Mouse (Mus musculus): ENCODE measurements around the gene St3gal3. TPM values are rescaled to one million over a fixed set of nuclear protein-coding genes. Genes with fewer than 3 reads are reported as not detected.

St3gal3 gene
- polyA plus RNA-seq, 1 experiment from 2014 or later = 5.5 TPM

DNA sequence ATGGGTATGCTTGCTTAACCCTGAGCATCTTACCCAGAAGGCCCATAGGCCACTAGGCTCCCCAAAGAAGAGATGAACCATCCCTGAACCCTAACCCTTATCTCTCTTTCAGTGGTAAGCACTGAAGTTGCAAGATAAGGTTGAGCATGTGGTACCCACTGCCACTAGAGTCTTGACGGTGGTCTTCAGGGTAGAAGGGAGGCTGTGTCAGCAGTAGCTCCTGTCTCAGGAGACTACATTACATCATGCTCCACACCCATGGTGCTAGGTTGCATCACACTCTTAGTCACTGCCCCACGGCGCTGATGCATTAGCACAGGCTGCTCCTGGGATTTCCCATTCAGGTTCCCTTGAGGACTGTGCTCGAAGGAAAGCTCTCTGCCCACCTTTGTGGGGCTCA lies 154.6 kb downstream of the St3gal3 start:
- H3K9ac ChIP-seq (ENCODE audit: low read depth, low read length) = no peak overlapping the region
- DNase-seq (ENCODE audit: low spot score) (no peak), ATAC-seq (ENCODE audit: low FRiP score) (no peak)
- WGBS = 96% methylated on average over 4 of the region's 4 CpGs
- H3K4me3 ChIP-seq (ENCODE audit: low read depth, low read length) = no peak overlapping the region
- H3K36me3 ChIP-seq (ENCODE audit: control insufficient read depth, insufficient read depth, low read length) = no peaks in the 10 kb centered on the region
- no peak overlapping the region for H3K4me2 ChIP-seq (replicated peaks; ENCODE audit: low read depth, low read length)
- H3K27ac ChIP-seq (ENCODE audit: low read depth, low read length) = no peak overlapping the region
- H3K4me1 ChIP-seq (replicated peaks; ENCODE audit: control insufficient read depth, insufficient read depth, low read length) = no peaks in the 10 kb centered on the region
- no peaks in the 10 kb centered on the region for H3K27me3 ChIP-seq (ENCODE audit: control insufficient read depth, insufficient read depth, low read length)
- H3K9me3 ChIP-seq (ENCODE audit: control insufficient read depth, low read length) = no peaks in the 10 kb centered on the region

DNA sequence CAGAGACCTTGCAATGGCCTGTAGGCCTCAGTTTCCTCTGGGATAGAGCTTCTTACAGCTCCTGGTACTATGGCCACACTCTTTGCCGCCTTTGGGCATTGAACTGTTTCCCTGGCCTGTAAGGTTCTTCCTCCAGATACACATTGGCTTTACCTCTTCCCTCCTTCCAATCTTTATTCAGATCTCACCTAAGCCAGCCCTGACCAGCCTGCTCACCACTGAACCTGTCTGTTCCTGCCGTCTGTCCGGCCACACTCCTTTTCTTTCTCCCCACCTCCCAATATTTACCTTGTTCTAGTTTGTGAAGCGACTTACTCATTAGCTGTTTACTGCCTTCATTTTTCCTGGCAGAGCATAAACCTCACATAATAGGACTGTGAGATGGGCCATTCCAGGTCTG lies 155.5 kb downstream of the St3gal3 start:
- H3K4me1 ChIP-seq (replicated peaks; ENCODE audit: control insufficient read depth, insufficient read depth, low read length) = no peaks in the 10 kb centered on the region
- no peak overlapping the region for H3K4me2 ChIP-seq (replicated peaks; ENCODE audit: low read depth, low read length)
- ATAC-seq (ENCODE audit: low FRiP score) = no peak
- no peaks in the 10 kb centered on the region for H3K36me3 ChIP-seq (ENCODE audit: control insufficient read depth, insufficient read depth, low read length)
- no peak for DNase-seq (ENCODE audit: low spot score)
- no peaks in the 10 kb centered on the region for H3K9me3 ChIP-seq (ENCODE audit: control insufficient read depth, low read length)
- H3K9ac ChIP-seq (ENCODE audit: low read depth, low read length) = no peak overlapping the region
- H3K4me3 ChIP-seq (ENCODE audit: low read depth, low read length) = no peak overlapping the region
- no peaks in the 10 kb centered on the region for H3K27me3 ChIP-seq (ENCODE audit: control insufficient read depth, insufficient read depth, low read length)
- WGBS = 96% methylated on average over 4 of the region's 4 CpGs
- H3K27ac ChIP-seq (ENCODE audit: low read depth, low read length) = no peak overlapping the region

DNA sequence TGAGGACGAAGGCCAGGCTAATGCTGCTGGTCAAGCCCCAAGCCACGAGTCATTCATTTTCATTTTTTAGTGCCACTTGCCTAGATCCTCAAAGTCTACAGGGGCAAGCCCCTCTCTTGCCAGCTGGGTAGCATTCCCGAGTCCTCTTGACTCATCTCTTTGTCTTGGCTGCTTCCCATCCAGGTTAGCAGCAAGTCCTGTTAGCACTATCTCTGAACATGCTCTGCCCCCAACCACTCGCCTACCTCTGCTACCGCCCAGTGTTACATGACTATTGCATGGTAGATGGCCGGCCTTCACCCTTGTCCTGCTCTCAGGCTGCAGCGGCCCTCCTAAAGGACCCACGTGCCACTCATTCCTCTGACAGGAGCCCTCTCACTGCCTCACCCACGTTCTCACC lies 156.4 kb downstream of the St3gal3 start:
- ATAC-seq (ENCODE audit: low FRiP score) (no peak), DNase-seq (ENCODE audit: low spot score) (no peak)
- Histone ChIP-seq H3K27me3 (ENCODE audit: control insufficient read depth, insufficient read depth, low read length) (no peaks in the 10 kb centered on the region), H3K9me3 (ENCODE audit: control insufficient read depth, low read length) (no peaks in the 10 kb centered on the region), H3K4me3 (ENCODE audit: low read depth, low read length) (no peak overlapping the region), H3K4me1 (replicated peaks; ENCODE audit: control insufficient read depth, insufficient read depth, low read length) (no peaks in the 10 kb centered on the region), H3K9ac (ENCODE audit: low read depth, low read length) (no peak overlapping the region), H3K27ac (ENCODE audit: low read depth, low read length) (no peak overlapping the region), H3K36me3 (ENCODE audit: control insufficient read depth, insufficient read depth, low read length) (no peaks in the 10 kb centered on the region), H3K4me2 (replicated peaks; ENCODE audit: low read depth, low read length) (no peak overlapping the region)
- WGBS = 94% methylated on average over 9 of the region's 9 CpGs

DNA sequence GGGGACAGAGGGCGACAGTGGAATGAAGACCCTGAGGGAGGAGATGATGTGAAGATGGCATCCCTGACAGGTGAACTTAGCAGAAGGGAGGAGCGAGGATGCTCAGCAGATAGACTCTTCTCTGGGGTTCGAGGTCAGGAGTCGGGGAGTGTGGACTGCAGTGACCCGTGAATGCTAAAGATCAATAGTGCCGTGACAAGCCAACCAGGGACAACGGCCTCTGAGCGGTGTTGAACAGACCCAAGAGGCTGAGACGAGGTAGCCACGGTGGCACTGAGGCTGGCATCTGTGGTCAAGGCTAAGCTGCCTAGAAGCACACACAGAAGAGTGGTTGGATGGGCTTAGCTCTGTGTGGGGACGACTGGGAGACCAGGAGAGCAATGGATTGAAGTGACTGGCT lies 156.9 kb downstream of the St3gal3 start:
- Histone ChIP-seq H3K9me3 (ENCODE audit: control insufficient read depth, low read length) (no peaks in the 10 kb centered on the region), H3K4me1 (replicated peaks; ENCODE audit: control insufficient read depth, insufficient read depth, low read length) (no peaks in the 10 kb centered on the region), H3K9ac (ENCODE audit: low read depth, low read length) (no peak overlapping the region), H3K27ac (ENCODE audit: low read depth, low read length) (no peak overlapping the region), H3K36me3 (ENCODE audit: control insufficient read depth, insufficient read depth, low read length) (no peaks in the 10 kb centered on the region), H3K4me3 (ENCODE audit: low read depth, low read length) (no peak overlapping the region), H3K4me2 (replicated peaks; ENCODE audit: low read depth, low read length) (no peak overlapping the region), H3K27me3 (ENCODE audit: control insufficient read depth, insufficient read depth, low read length) (no peaks in the 10 kb centered on the region)
- DNase-seq (ENCODE audit: low spot score) (no peak), ATAC-seq (ENCODE audit: low FRiP score) (no peak)
- 78% methylated on average over 11 of the region's 11 CpGs for WGBS

DNA sequence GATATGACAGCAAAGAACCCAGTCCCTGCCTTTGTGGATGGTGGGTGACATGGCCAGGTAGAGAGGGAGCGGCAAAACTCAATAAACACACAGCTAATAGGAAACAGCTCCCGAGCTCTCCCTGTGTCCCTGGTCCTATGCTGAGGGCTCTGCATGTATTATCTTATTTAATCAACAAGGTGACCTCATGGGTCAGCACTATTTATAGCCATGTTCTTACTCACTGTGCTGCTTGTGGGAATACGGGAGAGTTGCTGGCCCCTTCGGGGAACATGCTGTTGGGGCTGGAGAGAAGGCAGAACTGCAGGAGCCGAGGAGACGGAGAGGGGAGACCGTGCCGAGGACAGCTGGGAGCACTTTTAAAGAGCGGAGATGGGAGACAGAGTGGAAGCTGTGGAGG lies 157.3 kb downstream of the St3gal3 start:
- ATAC-seq (ENCODE audit: low FRiP score) = no peak
- H3K9me3 ChIP-seq (ENCODE audit: control insufficient read depth, low read length) = no peaks in the 10 kb centered on the region
- 79% methylated on average over 9 of the region's 9 CpGs for WGBS

DNA sequence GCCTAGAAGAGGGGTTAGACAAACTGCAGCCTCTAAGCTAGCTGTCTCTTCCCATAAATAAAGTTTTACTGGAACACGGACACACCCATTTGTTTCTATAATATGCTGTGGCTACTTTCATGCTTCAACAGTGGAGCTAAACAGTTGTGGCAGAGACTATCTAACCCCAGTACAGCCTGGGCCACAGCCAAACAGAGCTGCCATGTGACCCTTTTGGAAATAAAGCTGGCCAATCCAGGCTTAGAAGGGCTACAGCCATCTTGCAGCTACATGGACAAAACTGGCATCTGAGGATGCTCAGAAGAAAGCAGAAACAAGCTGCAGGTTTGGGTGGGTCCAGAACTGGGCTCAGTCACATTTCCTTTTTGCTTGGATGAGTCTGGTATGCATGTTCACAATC lies 158.9 kb downstream of the St3gal3 start:
- ATAC-seq (ENCODE audit: low FRiP score) = no peak
- H3K27ac ChIP-seq (ENCODE audit: low read depth, low read length) = no peak overlapping the region
- H3K9me3 ChIP-seq (ENCODE audit: control insufficient read depth, low read length) = no peaks in the 10 kb centered on the region
- no peaks in the 10 kb centered on the region for H3K36me3 ChIP-seq (ENCODE audit: control insufficient read depth, insufficient read depth, low read length)
- no peaks in the 10 kb centered on the region for H3K4me1 ChIP-seq (replicated peaks; ENCODE audit: control insufficient read depth, insufficient read depth, low read length)
- no peak for DNase-seq (ENCODE audit: low spot score)
- WGBS = 92% methylated on average over 1 of the region's 1 CpGs
- no peak overlapping the region for H3K4me3 ChIP-seq (ENCODE audit: low read depth, low read length)
- H3K4me2 ChIP-seq (replicated peaks; ENCODE audit: low read depth, low read length) = no peak overlapping the region
- no peaks in the 10 kb centered on the region for H3K27me3 ChIP-seq (ENCODE audit: control insufficient read depth, insufficient read depth, low read length)
- no peak overlapping the region for H3K9ac ChIP-seq (ENCODE audit: low read depth, low read length)

More for the DNA sequence above, 157.3 kb downstream of the St3gal3 start:
- no peaks in the 10 kb centered on the region for H3K4me1 ChIP-seq (replicated peaks; ENCODE audit: control insufficient read depth, insufficient read depth, low read length)
- no peak overlapping the region for H3K4me2 ChIP-seq (replicated peaks; ENCODE audit: low read depth, low read length)
- no peak for DNase-seq (ENCODE audit: low spot score)
- no peaks in the 10 kb centered on the region for H3K27me3 ChIP-seq (ENCODE audit: control insufficient read depth, insufficient read depth, low read length)
- H3K9ac ChIP-seq (ENCODE audit: low read depth, low read length) = no peak overlapping the region
- H3K36me3 ChIP-seq (ENCODE audit: control insufficient read depth, insufficient read depth, low read length) = no peaks in the 10 kb centered on the region
- no peak overlapping the region for H3K27ac ChIP-seq (ENCODE audit: low read depth, low read length)
- no peak overlapping the region for H3K4me3 ChIP-seq (ENCODE audit: low read depth, low read length)

DNA sequence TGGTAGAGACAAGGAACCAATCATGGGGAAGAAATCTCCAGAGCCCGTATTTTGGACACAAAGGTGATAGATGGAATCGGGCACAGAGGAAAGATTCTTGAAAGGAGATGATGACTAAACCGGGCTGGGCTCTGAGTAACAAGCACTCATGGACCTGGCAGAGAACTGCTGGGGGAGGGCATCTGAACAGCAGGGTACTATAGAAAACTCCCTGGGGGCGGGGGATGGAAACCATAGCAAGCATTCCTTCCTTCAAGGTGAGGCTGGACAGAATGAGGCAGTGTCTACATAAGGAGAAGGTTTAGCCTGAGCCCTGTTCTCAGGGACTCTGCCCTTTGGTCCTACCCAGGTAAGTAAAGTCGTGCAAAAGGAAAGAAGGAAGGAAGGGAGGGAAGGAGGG lies 160.0 kb downstream of the St3gal3 start:
- no peak overlapping the region for H3K4me3 ChIP-seq (ENCODE audit: low read depth, low read length)
- no peak for ATAC-seq (ENCODE audit: low FRiP score)
- WGBS = 82% methylated on average over 5 of the region's 5 CpGs
- H3K27me3 ChIP-seq (ENCODE audit: control insufficient read depth, insufficient read depth, low read length) = no peaks in the 10 kb centered on the region
- H3K9ac ChIP-seq (ENCODE audit: low read depth, low read length) = no peak overlapping the region
- H3K27ac ChIP-seq (ENCODE audit: low read depth, low read length) = no peak overlapping the region
- no peak overlapping the region for H3K4me2 ChIP-seq (replicated peaks; ENCODE audit: low read depth, low read length)
- H3K4me1 ChIP-seq (replicated peaks; ENCODE audit: control insufficient read depth, insufficient read depth, low read length) = no peaks in the 10 kb centered on the region
- no peaks in the 10 kb centered on the region for H3K36me3 ChIP-seq (ENCODE audit: control insufficient read depth, insufficient read depth, low read length)
- no peak for DNase-seq (ENCODE audit: low spot score)
- H3K9me3 ChIP-seq (ENCODE audit: control insufficient read depth, low read length) = no peaks in the 10 kb centered on the region

DNA sequence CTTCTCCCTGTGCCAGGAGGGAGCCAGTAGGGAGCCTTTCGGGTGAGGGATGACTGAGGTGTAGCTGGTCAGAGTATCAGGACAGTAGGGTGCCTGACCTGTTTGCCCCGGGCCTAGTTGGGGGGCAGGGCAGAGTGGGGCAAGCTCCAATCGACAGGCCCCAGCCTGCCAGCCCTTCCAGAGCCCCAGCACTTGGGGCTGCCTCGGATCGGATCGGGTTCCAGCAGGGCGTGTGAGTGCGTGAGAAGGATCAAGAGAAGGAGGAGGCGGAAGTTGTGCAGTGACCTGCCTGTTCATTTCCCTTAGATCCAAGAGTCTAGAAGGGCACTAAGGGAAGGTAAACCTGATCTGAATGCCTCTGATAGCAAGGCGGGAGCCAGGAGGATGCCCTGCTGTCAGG lies 161.7 kb downstream of the St3gal3 start:
- H3K36me3 ChIP-seq (ENCODE audit: control insufficient read depth, insufficient read depth, low read length) = no peaks in the 10 kb centered on the region
- DNase-seq (ENCODE audit: low spot score) (no peak), ATAC-seq (ENCODE audit: low FRiP score) (no peak)
- no peak overlapping the region for H3K27ac ChIP-seq (ENCODE audit: low read depth, low read length)
- H3K4me3 ChIP-seq (ENCODE audit: low read depth, low read length) = no peak overlapping the region
- H3K9ac ChIP-seq (ENCODE audit: low read depth, low read length) = no peak overlapping the region
- no peaks in the 10 kb centered on the region for H3K9me3 ChIP-seq (ENCODE audit: control insufficient read depth, low read length)
- no peak overlapping the region for H3K4me2 ChIP-seq (replicated peaks; ENCODE audit: low read depth, low read length)
- no peaks in the 10 kb centered on the region for H3K4me1 ChIP-seq (replicated peaks; ENCODE audit: control insufficient read depth, insufficient read depth, low read length)
- 54% methylated on average over 10 of the region's 10 CpGs for WGBS
- no peaks in the 10 kb centered on the region for H3K27me3 ChIP-seq (ENCODE audit: control insufficient read depth, insufficient read depth, low read length)

DNA sequence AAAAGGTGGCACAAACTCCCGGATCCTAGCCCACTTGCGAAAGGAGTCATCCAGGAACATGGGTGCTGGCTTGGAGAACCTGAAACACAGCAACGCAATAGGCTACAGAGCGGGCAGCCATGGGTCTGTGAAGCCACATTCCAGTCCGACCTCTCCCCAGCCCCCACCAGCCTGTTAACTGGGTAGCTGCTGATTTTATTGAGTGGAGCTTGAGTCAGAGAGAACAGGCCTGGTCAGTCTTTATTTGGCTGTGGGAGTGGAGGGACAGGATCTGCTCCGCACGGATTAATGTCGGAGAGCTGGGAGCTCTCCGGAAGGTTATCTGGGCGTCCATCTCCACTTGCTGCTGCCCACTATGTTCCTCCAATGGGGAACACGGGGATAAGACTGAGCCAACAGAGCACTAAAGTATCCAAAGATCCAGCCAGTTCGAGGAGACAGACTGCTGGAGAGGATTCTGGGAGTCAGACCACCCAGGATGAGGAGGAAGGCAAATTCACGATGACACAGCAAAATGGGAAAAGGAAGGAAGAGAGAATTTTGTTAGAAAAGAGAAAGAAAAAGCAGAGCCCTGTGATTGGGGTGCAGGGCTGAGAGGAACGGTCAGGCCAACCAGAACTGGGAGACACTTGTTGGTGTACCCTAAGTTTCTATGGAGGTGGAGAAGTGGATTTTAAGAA lies 170.2 kb downstream of the St3gal3 start:
- Histone ChIP-seq H3K27ac (ENCODE audit: low read depth, low read length) (no peak overlapping the region), H3K4me2 (replicated peaks; ENCODE audit: low read depth, low read length) (no peak overlapping the region), H3K4me3 (ENCODE audit: low read depth, low read length) (no peak overlapping the region), H3K9ac (ENCODE audit: low read depth, low read length) (no peak overlapping the region), H3K36me3 (ENCODE audit: control insufficient read depth, insufficient read depth, low read length) (no peaks in the 10 kb centered on the region), H3K27me3 (ENCODE audit: control insufficient read depth, insufficient read depth, low read length) (no peaks in the 10 kb centered on the region), H3K9me3 (ENCODE audit: control insufficient read depth, low read length) (no peaks in the 10 kb centered on the region), H3K4me1 (replicated peaks; ENCODE audit: control insufficient read depth, insufficient read depth, low read length) (no peaks in the 10 kb centered on the region)
- ATAC-seq (ENCODE audit: low FRiP score) (no peak), DNase-seq (ENCODE audit: low spot score) (no peak)
- 86% methylated on average over 14 of the region's 14 CpGs for WGBS
